Mouse (Mus musculus): ENCODE data around the gene Acbd4.

Gene Acbd4

DNA sequence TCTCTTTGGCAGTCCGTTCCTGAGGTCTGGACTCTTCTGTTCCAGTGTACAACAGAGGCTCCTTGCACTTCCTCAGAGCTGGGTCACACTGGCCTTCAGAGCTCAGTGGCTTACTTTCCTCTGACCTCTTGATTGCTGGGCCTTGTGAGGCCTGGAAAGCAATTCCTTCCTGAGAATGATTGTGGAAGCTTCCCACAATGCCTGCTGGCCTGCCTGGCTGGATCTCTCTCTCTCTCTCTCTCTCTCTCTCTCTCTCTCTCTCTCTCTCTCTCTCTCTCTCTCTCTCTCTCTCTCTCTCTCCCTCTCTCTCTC, 40.4 kb downstream of the Acbd4 start:
- DNase-seq (ENCODE audit: low read depth, low spot score) = no peak

DNA sequence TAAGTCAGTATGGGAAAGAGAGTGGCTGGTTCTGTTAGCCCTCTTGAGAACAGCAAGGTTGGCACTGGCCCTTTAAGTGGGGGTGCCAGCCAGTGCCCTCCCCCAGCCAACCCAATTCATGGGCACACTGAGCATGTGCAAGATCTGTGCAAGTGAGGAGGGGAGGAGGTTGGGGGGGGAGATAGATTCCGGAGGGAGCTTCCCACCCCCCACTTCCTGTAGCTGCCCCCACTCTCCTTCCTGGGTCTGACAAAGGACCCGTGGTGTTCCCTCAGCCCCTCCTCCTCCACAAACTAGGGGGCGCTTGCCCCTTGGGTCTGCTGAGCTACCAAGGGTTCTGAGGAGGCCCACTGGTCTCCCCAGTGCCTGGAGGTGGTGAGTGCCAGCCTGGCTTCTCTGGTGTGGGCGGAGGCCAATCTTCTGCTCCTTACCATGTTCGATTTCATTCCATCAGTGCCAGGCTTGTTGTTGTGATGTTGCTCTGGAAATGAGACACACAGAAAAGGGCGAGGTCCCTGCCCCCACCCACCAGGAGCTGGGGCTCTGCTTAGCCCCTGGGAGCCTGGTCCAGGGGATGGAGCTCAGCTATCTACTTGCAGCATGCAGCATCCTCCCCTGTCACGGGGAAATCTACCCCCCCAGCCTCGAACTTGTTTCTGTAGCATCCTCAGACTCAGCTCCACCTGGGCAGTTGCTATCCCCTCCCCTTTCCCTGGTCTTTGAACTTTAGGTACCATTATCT, 41.1 kb downstream of the Acbd4 start:
- no peak for DNase-seq (ENCODE audit: low read depth, low spot score)

DNA sequence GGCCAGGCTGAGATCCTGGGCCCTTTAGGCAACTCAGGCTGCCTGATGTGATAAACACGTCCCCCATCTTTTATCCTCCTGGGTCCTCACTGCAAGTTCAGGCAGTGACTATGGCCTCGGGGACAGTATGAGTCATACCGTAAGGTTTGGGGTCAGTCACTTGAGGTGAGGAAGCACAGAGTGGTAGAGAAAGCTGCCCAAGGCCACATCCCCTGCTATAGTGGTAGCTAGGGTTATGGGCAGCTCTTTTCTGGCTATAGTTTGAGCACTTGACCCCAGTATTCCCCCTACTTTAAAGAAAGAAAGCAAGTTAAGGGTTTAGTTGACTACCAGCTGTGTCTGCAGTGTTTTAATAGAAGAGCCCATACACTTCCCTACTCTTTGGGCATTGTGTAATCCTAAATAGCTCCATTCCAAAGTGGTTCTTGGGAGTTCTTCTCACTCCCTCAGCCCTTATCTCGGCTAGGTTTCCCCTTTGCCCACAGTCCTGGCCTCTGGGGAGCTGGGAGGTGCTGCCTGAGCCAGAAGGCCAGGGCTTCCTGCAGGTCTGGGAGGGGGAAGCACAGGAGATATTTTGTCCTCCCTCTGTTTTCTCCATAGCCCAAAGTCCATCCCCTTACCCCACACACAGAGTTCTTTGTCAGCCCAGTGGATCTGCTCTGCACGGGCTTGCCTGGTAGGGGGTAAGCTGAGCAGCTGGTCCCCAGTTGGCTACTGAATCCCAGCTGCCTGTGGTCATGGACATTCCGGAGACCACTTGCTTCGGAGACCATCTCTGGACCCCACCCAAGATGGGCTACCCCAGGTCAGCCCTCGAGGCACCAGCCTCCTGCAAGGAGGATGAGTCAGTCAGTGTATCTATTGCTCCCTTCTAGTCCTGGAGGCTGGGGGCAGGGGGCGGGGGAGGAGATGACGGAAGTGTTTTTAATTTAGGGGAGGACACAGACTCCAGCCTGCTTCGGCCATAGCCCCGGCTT, 43.1 kb downstream of the Acbd4 start:
- no peak for DNase-seq (ENCODE audit: low read depth, low spot score)

DNA sequence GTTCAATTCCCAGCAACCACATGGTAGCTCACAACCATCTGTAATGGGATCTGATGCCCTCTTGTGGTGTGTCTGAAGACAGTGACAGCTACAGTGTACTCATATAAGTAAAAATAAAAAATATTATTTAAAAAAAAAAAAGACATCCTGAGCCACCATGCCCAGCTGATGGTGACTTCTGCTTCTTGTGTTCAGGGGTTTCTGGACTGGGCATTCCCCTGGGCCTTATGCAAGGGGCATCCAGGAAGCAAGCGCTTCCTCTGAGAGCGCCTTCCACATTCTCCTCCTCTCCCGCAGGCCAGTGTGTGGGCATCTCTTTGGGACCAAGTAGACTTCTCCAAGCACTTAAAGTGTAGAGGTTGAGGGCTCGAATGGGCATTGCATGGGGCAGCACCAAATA, 44.9 kb downstream of the Acbd4 start:
- DNase-seq (ENCODE audit: low read depth, low spot score) = no peak

DNA sequence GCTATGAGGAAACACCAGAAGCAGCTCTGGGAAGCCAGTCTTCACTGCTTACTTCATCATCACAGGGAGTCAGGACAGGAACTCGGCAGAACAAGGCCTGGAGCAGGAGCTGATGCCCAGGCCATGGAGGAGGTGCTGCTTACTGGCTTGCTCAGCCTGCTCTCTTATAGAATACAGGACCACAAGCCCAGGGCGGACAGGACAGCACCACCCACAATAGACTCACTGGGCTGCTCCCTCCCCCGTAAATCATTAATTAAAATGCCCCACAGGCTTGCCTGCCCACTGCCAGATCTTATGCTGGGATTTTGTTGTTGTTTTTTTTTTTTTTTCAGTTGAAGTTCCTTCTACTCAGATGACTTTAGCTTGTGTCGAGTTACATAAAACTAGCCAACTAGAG, 46.3 kb downstream of the Acbd4 start:
- no peak for DNase-seq (ENCODE audit: low read depth, low spot score)

DNA sequence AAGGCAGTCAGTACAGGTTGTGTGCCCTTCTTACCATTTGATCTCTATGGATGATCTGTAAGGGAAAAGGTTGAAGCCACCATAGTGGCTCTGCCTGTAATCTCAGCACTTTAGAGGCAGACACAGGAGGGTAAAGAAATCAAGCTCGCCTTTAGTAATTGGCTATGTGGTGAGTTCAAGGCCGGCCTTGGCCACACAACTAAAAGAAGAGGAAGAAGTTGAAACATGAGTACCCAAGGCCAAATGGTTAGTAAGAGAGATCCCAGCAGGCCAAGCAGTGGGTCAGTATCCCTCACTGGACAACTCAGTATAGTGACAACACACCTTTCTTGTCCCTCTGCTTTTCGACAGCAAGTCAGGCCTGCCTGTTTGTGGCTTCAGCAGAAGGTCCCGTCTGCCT, 48.3 kb downstream of the Acbd4 start:
- no peak for DNase-seq (ENCODE audit: low read depth, low spot score)

DNA sequence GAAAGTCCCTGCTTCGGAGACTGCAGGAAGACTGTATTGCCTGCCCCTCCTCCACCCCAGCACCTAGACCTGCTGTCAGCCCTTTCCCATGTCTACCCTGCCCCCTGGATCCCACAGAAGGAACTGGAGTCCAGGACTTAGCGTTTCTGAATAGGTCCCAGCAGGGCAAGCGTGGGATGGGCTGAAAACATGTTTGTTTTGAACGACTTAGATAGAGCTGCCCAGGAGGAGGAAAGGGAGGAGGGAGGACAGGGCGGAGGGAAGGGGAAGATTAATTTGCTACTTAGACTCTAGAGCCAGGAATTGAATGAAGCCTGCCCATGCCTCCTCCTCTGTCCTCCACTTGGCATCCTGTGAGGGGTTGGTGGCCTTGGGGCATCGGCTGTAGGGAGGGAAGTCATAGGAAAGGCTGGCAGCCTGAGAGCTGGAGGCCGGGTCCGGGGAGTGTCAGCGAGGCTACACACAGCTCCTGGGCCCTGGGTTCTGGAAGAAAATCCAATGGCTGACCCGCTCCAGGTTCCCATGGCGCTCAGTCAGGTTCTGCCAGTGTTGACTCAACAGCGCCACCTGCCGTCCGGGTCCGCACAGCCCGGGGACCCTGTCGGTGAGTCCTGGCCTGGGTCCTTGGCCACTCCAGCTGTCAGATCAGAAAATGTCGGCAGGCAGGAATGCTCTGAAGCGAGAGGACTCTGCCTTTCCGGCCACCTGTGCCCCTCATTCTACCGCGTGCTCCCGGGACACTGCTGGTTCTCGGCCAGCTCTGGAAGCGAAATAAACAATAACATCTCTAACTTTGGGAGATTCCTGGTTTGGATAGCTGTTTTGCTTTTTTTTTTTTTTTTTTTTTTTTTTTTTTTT, 57.4 kb downstream of the Acbd4 start:
- peak; percentile 96 for DNase-seq (ENCODE audit: low read depth, low spot score)

DNA sequence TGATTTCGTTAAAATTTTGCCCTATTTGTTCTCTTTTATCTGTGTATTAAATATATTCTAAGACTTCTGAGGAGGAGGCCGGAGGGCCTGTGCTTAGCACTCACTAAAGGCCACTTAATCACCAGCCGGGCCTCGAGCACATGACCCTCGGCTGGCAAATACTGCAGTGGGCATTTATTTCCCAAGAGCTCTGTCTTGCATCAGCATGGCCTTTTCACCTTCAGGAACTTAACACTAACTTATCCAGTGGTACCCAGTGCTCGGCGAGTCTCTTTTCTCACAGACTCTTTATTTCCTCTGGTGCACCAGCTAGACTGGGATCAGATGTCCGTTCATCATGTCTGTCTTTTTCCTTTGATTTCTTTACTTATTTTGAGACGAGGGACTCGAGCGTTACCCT, 59.3 kb downstream of the Acbd4 start:
- no peak for DNase-seq (ENCODE audit: low read depth, low spot score)

DNA sequence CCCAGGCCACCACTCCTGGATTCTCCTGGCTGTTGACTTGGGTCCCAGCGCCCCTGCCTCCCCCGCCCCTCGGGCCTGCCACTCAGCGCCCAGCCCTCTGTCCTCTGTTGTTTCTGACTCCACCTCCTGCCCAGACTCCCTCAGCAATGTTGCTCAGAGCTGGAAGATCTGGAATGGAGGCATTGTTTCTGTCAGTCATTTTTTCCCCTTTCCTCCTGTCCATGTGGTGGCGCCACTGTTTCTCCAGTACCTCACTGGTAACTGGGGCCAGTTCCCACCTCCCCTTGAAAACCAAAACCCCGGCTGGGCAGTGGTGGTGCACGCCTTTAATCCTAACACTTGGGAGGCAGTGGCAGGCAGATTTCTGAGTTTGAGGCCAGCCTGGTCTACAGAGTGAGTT, 60.0 kb downstream of the Acbd4 start:
- DNase-seq (ENCODE audit: low read depth, low spot score) = peak; percentile 97

All from R1 (cell line).